In genomic region chr6:88860914-88861313, GRCm38 (mm10) we compare ENCODE assay signal across 9 mouse cellular contexts. TPM values are rescaled to one million over a fixed set of nuclear protein-coding genes. Genes with fewer than 3 reads are reported as not detected.
A peak's percentile ranks its signal among the peaks of the same experiment; 100 is the strongest.
DNase-seq lines count a peak whose midpoint lies in the region; ATAC-seq and TF ChIP-seq lines count a peak whose summit lies in the region.
"Had no signal": no experiment of that assay in that cellular context is flagged by ENCODE, and none has a peak within 500 bp of the region (broad histone marks: within the 10 kb centered on the region; RNA-seq: fewer than 3 reads in every experiment).

No protein-coding gene starts in this region.

- H3K27ac ChIP-seq in kidney, adult 2 months (ENCODE audit: insufficient read depth, low read depth, low read length): no peak overlapping the region
- no peak overlapping the region for H3K27ac ChIP-seq in kidney, embryonic 16.5 days (ENCODE audit: low read length)
- no peak overlapping the region for H3K27ac ChIP-seq in bone marrow, adult 2 months (ENCODE audit: control insufficient read depth, insufficient read depth, low read depth, low read length, poor library complexity)
- H3K27ac ChIP-seq in intestine, embryonic 15.5 days: no peak overlapping the region
- no peak overlapping the region for H3K27ac ChIP-seq in neural tube, embryonic 15.5 days (replicated peaks)
- H3K27ac ChIP-seq: heart, embryonic 15.5 days had no signal

- DNase-seq in kidney, adult 2 months: peak; percentile 44
- peak; percentile 22 to 50 for DNase-seq in monocyte, adult 2 months (ENCODE audit: low read depth in 1 of 2, low spot score in 2 of 2)
- DNase-seq in frontal cortex, postnatal 25 days (ENCODE audit: low spot score in 2 of 2): no peak

- TF ChIP-seq CTCF in kidney, adult 2 months (conservative IDR thresholded peaks at IDR 0.05; ENCODE audit: insufficient read depth, insufficient read length, low read depth, low read length): peak; percentile 53
- TF ChIP-seq CTCF in E14TG2a.4 (conservative IDR thresholded peaks at IDR 0.05; ENCODE audit: low read length): peak; percentile 73
- peak; percentile 37; the same call in 1 of the 2 replicates for TF ChIP-seq CTCF in bone marrow, adult 2 months (IDR thresholded peaks at IDR 0.05; ENCODE audit: control insufficient read depth, insufficient read depth, low read length)

- no peaks in the 10 kb centered on the region; the same call in 1 of the 2 replicates for H3K9me3 ChIP-seq in kidney, embryonic 16.5 days (ENCODE audit: low read length)
- H3K9me3 ChIP-seq in E14TG2a.4 (ENCODE audit: low read length): no peaks in the 10 kb centered on the region
- no peaks in the 10 kb centered on the region for H3K9me3 ChIP-seq in intestine, embryonic 15.5 days
- no peaks in the 10 kb centered on the region for H3K9me3 ChIP-seq in neural tube, embryonic 15.5 days (replicated peaks)
- H3K9me3 ChIP-seq: heart, embryonic 15.5 days had no signal

- H3K4me2 ChIP-seq in kidney, embryonic 16.5 days (replicated peaks; ENCODE audit: low read depth, low read length): no peak overlapping the region
- H3K4me2 ChIP-seq in intestine, embryonic 15.5 days (replicated peaks): no peak overlapping the region
- no peak overlapping the region for H3K4me2 ChIP-seq in neural tube, embryonic 15.5 days
- H3K4me2 ChIP-seq: heart, embryonic 15.5 days had no signal

- no peaks in the 10 kb centered on the region for H3K27me3 ChIP-seq in kidney, adult 2 months (replicated peaks; ENCODE audit: control insufficient read depth, insufficient read depth, low read length)
- no peaks in the 10 kb centered on the region for H3K27me3 ChIP-seq in kidney, embryonic 16.5 days (ENCODE audit: insufficient read depth, low read length)
- peaks cover 16% of the 10 kb centered on the region for H3K27me3 ChIP-seq in E14TG2a.4 (ENCODE audit: insufficient read depth, low read length)
- no peaks in the 10 kb centered on the region for H3K27me3 ChIP-seq in intestine, embryonic 15.5 days (replicated peaks)
- H3K27me3 ChIP-seq in neural tube, embryonic 15.5 days (replicated peaks): no peaks in the 10 kb centered on the region
- H3K27me3 ChIP-seq: heart, embryonic 15.5 days had no signal

- 27% methylated on average over 2 of the region's 2 CpGs for WGBS in kidney, adult 2 months
- WGBS in kidney, embryonic 16.5 days: 18% methylated on average over 2 of the region's 2 CpGs
- WGBS in bone marrow, adult 2 months: 25% methylated on average over 2 of the region's 2 CpGs
- 16% methylated on average over 2 of the region's 2 CpGs for WGBS in intestine, embryonic 15.5 days
- WGBS in neural tube, embryonic 15.5 days: 20% methylated on average over 2 of the region's 2 CpGs

- peaks cover 5% of the 10 kb centered on the region; the same call in 1 of the 2 replicates for H3K4me1 ChIP-seq in kidney, adult 2 months (ENCODE audit: control insufficient read depth, insufficient read depth, low read length)
- H3K4me1 ChIP-seq in kidney, embryonic 16.5 days (ENCODE audit: insufficient read depth, low read length): no peaks in the 10 kb centered on the region
- 0 out of 2 replicates have a peak, but pooled peaks cover 15% of the 10 kb centered on the region for H3K4me1 ChIP-seq in E14TG2a.4 (replicated peaks; ENCODE audit: low read depth, low read length)
- H3K4me1 ChIP-seq in bone marrow, adult 2 months (ENCODE audit: control insufficient read depth, insufficient read depth, low read length): no peaks in the 10 kb centered on the region
- H3K4me1 ChIP-seq in intestine, embryonic 15.5 days (replicated peaks): no peaks in the 10 kb centered on the region
- peaks cover 5% of the 10 kb centered on the region for H3K4me1 ChIP-seq in neural tube, embryonic 15.5 days

- TF ChIP-seq POLR2A in kidney, adult 2 months (IDR thresholded peaks at IDR 0.05; ENCODE audit: low read depth, low read length): no peak
- TF ChIP-seq POLR2A in bone marrow, adult 2 months (IDR thresholded peaks at IDR 0.05; ENCODE audit: borderline replicate concordance, control insufficient read depth, low read depth, low read length): no peak

- H3K4me3 ChIP-seq in kidney, adult 2 months (ENCODE audit: insufficient read depth, low read depth, low read length): no peak overlapping the region
- no peak overlapping the region for H3K4me3 ChIP-seq in kidney, embryonic 16.5 days (ENCODE audit: low read length)
- no peak overlapping the region for H3K4me3 ChIP-seq in E14TG2a.4 (replicated peaks; ENCODE audit: low read length)
- H3K4me3 ChIP-seq in bone marrow, adult 2 months (replicated peaks; ENCODE audit: control insufficient read depth, low read depth, low read length): no peak overlapping the region
- no peak overlapping the region for H3K4me3 ChIP-seq in intestine, embryonic 15.5 days (replicated peaks)
- no peak overlapping the region for H3K4me3 ChIP-seq in neural tube, embryonic 15.5 days (replicated peaks)
- H3K4me3 ChIP-seq: heart, embryonic 15.5 days had no signal

- H3K9ac ChIP-seq in kidney, embryonic 16.5 days (replicated peaks; ENCODE audit: low read length): no peak overlapping the region
- H3K9ac ChIP-seq in intestine, embryonic 15.5 days: no peak overlapping the region
- no peak overlapping the region for H3K9ac ChIP-seq in neural tube, embryonic 15.5 days (replicated peaks)
- H3K9ac ChIP-seq: heart, embryonic 15.5 days had no signal

- ATAC-seq in kidney, embryonic 16.5 days (ENCODE audit: low FRiP score, low TSS enrichment): no peak
- ATAC-seq in intestine, embryonic 15.5 days: peak; percentile 57
- ATAC-seq in neural tube, embryonic 15.5 days (ENCODE audit: low FRiP score): no peak

- no peaks in the 10 kb centered on the region for H3K36me3 ChIP-seq in kidney, adult 2 months (ENCODE audit: control insufficient read depth, insufficient read depth, low read length)
- H3K36me3 ChIP-seq in kidney, embryonic 16.5 days (ENCODE audit: insufficient read depth, low read length): peaks cover 9% of the 10 kb centered on the region
- H3K36me3 ChIP-seq in E14TG2a.4 (ENCODE audit: insufficient read depth, low read length): no peaks in the 10 kb centered on the region
- no peaks in the 10 kb centered on the region for H3K36me3 ChIP-seq in intestine, embryonic 15.5 days
- H3K36me3 ChIP-seq in neural tube, embryonic 15.5 days: peaks cover 73% of the 10 kb centered on the region

RNA-seq across cellular contexts. Expression of gene Podxl2, which starts 13.9 kb away (rescaled TPM):
- polyA plus RNA-seq in kidney, adult 2 months (2012; rRNA removed): 12.5 and 15.7 TPM in 2 replicates
- 43.0 and 48.9 TPM in 2 replicates for polyA plus RNA-seq in kidney, embryonic 16.5 days (2015; fragmentation: Nextera tagmentation; extraction: Ambion mirVana)
- polyA plus RNA-seq in bone marrow, adult 2 months (2011; ENCODE audit: insufficient read depth, insufficient read length, low replicate concordance, missing spikeins): 2.5 and 2.6 TPM in 2 replicates
- 49.6 and 52.5 TPM in 2 replicates for polyA plus RNA-seq in intestine, embryonic 15.5 days (2015; fragmentation: Nextera tagmentation; extraction: Ambion mirVana)
- 504 and 640 TPM in 2 replicates for polyA plus RNA-seq in neural tube, embryonic 15.5 days (2015; fragmentation: Nextera tagmentation; extraction: Ambion mirVana)

RNA-seq across cellular contexts. Expression of gene Abtb1, which starts 19.1 kb away (rescaled TPM):
- 52.8 and 67.8 TPM in 2 replicates for polyA plus RNA-seq in kidney, adult 2 months (2012; rRNA removed)
- 43.9 and 44.6 TPM in 2 replicates for polyA plus RNA-seq in kidney, embryonic 16.5 days (2015; fragmentation: Nextera tagmentation; extraction: Ambion mirVana)
- 92.2 and 165 TPM in 2 replicates for polyA plus RNA-seq in bone marrow, adult 2 months (2011; ENCODE audit: insufficient read depth, insufficient read length, low replicate concordance, missing spikeins)
- polyA plus RNA-seq in intestine, embryonic 15.5 days (2015; fragmentation: Nextera tagmentation; extraction: Ambion mirVana): 24.2 and 25.0 TPM in 2 replicates
- 42.4 and 45.4 TPM in 2 replicates for polyA plus RNA-seq in neural tube, embryonic 15.5 days (2015; fragmentation: Nextera tagmentation; extraction: Ambion mirVana)

RNA-seq across cellular contexts. Expression of gene Mcm2, which starts 37.7 kb away (rescaled TPM):
- polyA plus RNA-seq in kidney, adult 2 months (2012; rRNA removed): 8.9 and 10.2 TPM in 2 replicates
- 151 and 157 TPM in 2 replicates for polyA plus RNA-seq in kidney, embryonic 16.5 days (2015; fragmentation: Nextera tagmentation; extraction: Ambion mirVana)
- 78.2 and 120 TPM in 2 replicates for polyA plus RNA-seq in bone marrow, adult 2 months (2011; ENCODE audit: insufficient read depth, insufficient read length, low replicate concordance, missing spikeins)
- 106 and 107 TPM in 2 replicates for polyA plus RNA-seq in intestine, embryonic 15.5 days (2015; fragmentation: Nextera tagmentation; extraction: Ambion mirVana)
- 20.5 and 52.5 TPM in 2 replicates for polyA plus RNA-seq in neural tube, embryonic 15.5 days (2015; fragmentation: Nextera tagmentation; extraction: Ambion mirVana)

RNA-seq across cellular contexts. Expression of gene Tpra1, which starts 41.1 kb away (rescaled TPM):
- 132 and 156 TPM in 2 replicates for polyA plus RNA-seq in kidney, adult 2 months (2012; rRNA removed)
- 95.5 and 98.8 TPM in 2 replicates for polyA plus RNA-seq in kidney, embryonic 16.5 days (2015; fragmentation: Nextera tagmentation; extraction: Ambion mirVana)
- 45.8 and 74.0 TPM in 2 replicates for polyA plus RNA-seq in bone marrow, adult 2 months (2011; ENCODE audit: insufficient read depth, insufficient read length, low replicate concordance, missing spikeins)
- 62.2 and 72.1 TPM in 2 replicates for polyA plus RNA-seq in intestine, embryonic 15.5 days (2015; fragmentation: Nextera tagmentation; extraction: Ambion mirVana)
- 88.1 and 91.7 TPM in 2 replicates for polyA plus RNA-seq in neural tube, embryonic 15.5 days (2015; fragmentation: Nextera tagmentation; extraction: Ambion mirVana)

Comparison
In these comparisons a context has a peak if more than half of its experiments do, and no peak if none do; other contexts are left out.
1. DNase-seq: peak in kidney, adult 2 months (single experiment) and monocyte, adult 2 months (2 of 2); none in frontal cortex, postnatal 25 days (0 of 2).
2. Peak in every context shown above with its lines, with median percentiles within 50 percentile points of each other: CTCF ChIP-seq.